Mouse (Mus musculus): Measurements from ENCODE around the gene Atg4d. TPM values are rescaled to one million over a fixed set of nuclear protein-coding genes. Genes with fewer than 3 reads are reported as not detected.
A peak's percentile ranks its signal among the peaks of the same experiment; 100 is the strongest.
"Not testable (repeated sequence)": the region's sequence is repeated elsewhere in the genome, so short reads cannot be mapped to it uniquely, and the experiment has no call there.

The Atg4d gene
- polyA plus RNA-seq, 1 experiment, result 10.8 TPM

DNA sequence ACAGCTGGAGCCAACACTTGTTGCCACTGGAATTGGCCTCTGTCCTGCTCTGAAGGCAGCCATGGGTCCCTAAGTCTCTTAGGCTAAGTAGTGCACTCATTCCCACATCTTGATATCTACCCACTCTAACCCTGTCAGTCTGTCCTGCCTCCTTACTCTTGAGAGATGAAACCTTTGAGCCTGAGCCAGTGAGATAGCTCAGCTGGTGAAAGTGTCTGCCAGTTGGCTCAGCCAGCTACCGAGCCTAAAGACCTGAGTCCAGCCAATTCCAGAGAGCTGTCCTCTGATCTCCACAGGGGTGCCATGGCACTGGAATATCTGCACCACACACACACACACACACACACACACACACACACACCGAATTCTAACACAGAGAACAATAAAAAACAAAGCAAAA, 14.6 kb upstream of the Atg4d start:
- no peak for TF ChIP-seq POLR2A (IDR thresholded peaks at IDR 0.05; ENCODE audit: borderline replicate concordance, low read depth, low read length)
- no peak for TF ChIP-seq CTCF (IDR thresholded peaks at IDR 0.05; ENCODE audit: low read depth, low read length)
- no peak overlapping the region for H3K4me3 ChIP-seq (ENCODE audit: insufficient read depth, low read length)
- no peaks in the 10 kb centered on the region for H3K4me1 ChIP-seq (ENCODE audit: control insufficient read depth, insufficient read depth, low read length)
- no peak overlapping the region for H3K27ac ChIP-seq (ENCODE audit: insufficient read depth, low read depth, low read length)

DNA sequence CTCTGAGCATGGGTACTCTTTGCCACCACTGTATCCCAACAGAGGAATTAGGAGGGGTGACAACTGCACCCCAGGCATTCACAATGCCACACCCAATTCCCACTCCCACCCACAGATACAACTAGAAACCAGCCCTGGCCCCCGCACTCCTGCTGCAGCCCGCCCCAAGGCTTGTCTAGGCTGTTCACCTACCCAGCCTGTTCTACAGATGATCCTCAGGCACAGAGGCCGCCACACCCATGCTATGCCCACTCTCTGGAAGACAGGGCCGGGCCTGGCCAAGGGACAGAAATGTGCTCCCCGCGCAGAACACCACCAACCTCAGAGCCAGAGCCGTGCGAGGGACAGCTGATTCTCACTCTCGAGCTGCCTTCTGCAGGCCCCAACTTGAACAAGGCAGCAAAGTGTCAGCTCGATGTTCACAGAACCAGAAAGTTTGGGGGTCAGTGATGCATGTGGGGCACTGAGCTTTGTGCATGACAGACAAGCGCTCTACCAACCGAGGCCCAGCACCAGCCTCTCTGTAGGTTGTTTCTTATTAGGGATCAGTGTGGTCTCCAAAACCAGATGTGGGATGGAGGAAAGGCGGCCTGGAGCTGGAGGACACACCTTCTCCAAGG, 13.9 kb upstream of the Atg4d start:
- TF ChIP-seq POLR2A (IDR thresholded peaks at IDR 0.05; ENCODE audit: borderline replicate concordance, low read depth, low read length), result no peak
- no peak for TF ChIP-seq CTCF (IDR thresholded peaks at IDR 0.05; ENCODE audit: low read depth, low read length)
- no peaks in the 10 kb centered on the region for H3K4me1 ChIP-seq (ENCODE audit: control insufficient read depth, insufficient read depth, low read length)
- H3K27ac ChIP-seq (ENCODE audit: insufficient read depth, low read depth, low read length), result no peak overlapping the region
- no peak overlapping the region for H3K4me3 ChIP-seq (ENCODE audit: insufficient read depth, low read length)

DNA sequence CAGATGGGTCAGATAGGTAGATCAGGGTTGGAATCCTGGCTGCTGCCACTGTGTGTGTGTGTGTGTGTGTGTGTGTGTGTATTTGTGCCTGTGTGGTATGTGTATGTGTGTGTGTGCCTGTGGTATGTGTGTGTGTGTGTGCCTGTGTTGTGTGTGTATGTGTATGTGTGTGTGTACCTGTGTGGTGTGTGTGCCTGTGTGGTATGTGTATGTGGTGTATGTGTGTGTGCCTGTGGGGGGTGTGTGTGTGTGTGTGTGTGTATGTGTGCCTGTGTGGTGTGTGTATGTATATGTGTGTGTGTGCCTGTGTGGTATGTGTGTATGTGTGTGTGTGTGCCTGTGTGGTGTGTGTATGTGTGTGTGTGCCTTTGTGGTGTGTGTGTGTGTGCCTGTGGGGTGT, 10.4 kb upstream of the Atg4d start:
- Histone ChIP-seq H3K27ac (ENCODE audit: insufficient read depth, low read depth, low read length) (no peak overlapping the region), H3K4me3 (ENCODE audit: insufficient read depth, low read length) (no peak overlapping the region), H3K4me1 (ENCODE audit: control insufficient read depth, insufficient read depth, low read length) (peaks cover 3% of the 10 kb centered on the region)
- TF ChIP-seq POLR2A (IDR thresholded peaks at IDR 0.05; ENCODE audit: borderline replicate concordance, low read depth, low read length) (no peak), CTCF (IDR thresholded peaks at IDR 0.05; ENCODE audit: low read depth, low read length) (no peak)

DNA sequence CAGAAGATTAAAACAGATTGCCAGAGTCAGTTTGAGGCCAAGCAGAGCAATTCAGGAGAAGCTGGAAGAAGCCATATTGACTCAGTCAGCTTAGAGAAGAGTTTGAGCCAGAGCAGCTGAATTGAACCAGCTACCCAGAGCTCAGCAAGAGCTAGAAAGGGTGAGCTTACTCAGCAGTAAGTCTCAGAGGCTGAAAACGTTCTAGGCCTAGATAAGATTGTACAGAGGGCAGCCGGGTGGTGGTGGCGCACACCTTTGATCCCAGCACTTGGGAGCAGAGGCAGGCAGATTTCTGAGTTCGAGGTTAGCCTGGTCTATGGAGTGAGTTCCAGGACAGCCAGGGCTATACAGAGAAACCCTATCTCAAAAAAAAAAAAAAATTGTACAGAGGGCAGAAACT, 8.7 kb upstream of the Atg4d start:
- not testable (repeated sequence) for H3K4me3 ChIP-seq (ENCODE audit: insufficient read depth, low read length)
- peaks cover 17% of the 10 kb centered on the region for H3K4me1 ChIP-seq (ENCODE audit: control insufficient read depth, insufficient read depth, low read length)

DNA sequence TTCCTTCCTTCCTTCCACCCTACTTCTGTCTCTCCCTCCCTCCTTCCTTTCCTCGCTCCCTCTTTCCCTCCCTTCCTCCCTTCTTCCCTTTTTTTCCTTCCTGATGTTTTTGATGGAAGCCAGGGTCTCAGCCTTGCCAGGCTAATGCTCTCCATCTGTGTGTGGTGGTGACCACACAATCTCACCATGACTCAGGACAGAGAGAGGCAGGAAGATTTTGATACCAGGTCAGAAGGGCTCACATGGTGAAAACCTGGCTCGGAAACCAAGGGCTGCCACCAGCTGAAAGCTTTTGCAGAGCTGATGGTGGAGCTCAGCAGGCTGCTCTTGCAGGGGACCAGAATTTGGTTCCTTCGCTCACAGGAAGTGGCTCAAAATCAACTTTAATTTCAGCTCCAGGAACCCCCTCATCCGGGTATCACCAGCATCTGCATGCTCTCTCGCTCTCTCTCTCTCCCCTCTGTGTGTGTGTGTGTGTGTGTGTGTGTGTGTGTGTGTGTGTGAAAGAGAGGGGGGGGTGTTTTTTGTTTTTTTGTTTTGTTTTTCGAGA, 4.5 kb upstream of the Atg4d start:
- Histone ChIP-seq H3K4me3 (ENCODE audit: insufficient read depth, low read length) (no peak overlapping the region), H3K4me1 (ENCODE audit: control insufficient read depth, insufficient read depth, low read length) (peaks cover 29% of the 10 kb centered on the region), H3K27ac (ENCODE audit: insufficient read depth, low read depth, low read length) (no peak overlapping the region)
- TF ChIP-seq CTCF (IDR thresholded peaks at IDR 0.05; ENCODE audit: low read depth, low read length), result no peak
- TF ChIP-seq POLR2A (IDR thresholded peaks at IDR 0.05; ENCODE audit: borderline replicate concordance, low read depth, low read length), result no peak

More for the DNA sequence above, 8.7 kb upstream of the Atg4d start:
- H3K27ac ChIP-seq (ENCODE audit: insufficient read depth, low read depth, low read length), result not testable (repeated sequence)

DNA sequence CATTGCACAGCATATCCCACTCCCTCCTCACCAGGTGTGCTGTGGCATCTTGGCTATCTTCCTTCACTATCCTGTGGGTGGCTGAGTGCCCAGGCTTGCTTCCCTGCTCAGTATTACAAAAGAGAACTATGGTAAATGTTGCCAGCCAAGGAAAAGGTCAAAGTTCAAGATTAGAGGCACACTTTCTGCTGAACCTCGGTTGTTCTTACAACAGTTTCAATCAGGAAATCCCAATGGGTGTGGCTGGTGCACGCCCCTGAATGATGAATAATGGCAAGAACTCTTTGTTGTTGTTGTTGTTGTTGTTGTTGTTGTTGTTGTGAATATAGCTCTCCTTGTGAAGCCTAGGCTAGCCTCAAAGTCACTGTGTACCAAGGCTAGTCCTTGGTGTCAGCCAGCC, 3.3 kb upstream of the Atg4d start:
- TF ChIP-seq POLR2A (IDR thresholded peaks at IDR 0.05; ENCODE audit: borderline replicate concordance, low read depth, low read length) (no peak), CTCF (IDR thresholded peaks at IDR 0.05; ENCODE audit: low read depth, low read length) (no peak)
- Histone ChIP-seq H3K4me3 (ENCODE audit: insufficient read depth, low read length) (no peak overlapping the region), H3K4me1 (ENCODE audit: control insufficient read depth, insufficient read depth, low read length) (peaks cover 34% of the 10 kb centered on the region), H3K27ac (ENCODE audit: insufficient read depth, low read depth, low read length) (0 out of 2 replicates have a peak overlapping the region, but pooled peaks have one; percentile 1)

DNA sequence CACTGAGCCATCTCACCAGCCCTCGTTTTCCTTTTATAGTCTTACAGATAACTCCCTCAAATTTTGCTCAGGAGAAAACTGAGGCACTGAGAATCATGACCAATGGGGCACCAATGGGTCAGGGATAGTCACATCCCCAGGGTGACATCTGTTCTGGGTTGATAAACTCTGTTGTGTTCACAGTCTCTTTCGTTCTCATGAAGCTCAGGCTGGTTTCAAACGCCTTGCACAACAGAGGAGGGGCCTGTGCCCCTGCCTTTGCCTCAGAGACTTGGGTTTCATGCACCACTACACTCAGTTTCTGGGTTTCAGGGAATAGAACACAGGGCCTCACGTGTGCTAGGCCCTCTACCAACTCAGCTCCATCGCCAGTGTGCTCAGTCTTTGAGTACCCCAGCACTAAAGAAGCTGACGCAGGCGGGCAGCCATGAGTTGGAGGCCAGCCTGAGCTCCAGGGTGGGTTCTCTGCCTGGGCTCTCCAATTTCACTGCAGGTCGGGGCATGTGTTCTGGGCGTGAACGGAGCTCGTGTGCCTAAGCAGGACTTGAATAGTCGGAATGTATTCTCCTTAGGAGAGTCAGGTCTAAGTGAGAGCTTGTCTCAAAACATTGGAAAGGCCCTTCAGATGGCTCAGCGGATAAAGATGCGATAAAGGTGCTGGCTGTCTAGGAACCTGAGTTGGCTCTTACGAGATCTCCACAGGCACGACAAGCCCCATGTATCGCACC, 657 bp upstream of the Atg4d start:
- no peak for TF ChIP-seq CTCF (IDR thresholded peaks at IDR 0.05; ENCODE audit: low read depth, low read length)
- TF ChIP-seq POLR2A (IDR thresholded peaks at IDR 0.05; ENCODE audit: borderline replicate concordance, low read depth, low read length), result no peak
- Histone ChIP-seq H3K4me3 (ENCODE audit: insufficient read depth, low read length) (peak overlapping the region; percentile 77), H3K4me1 (ENCODE audit: control insufficient read depth, insufficient read depth, low read length) (peaks cover 35% of the 10 kb centered on the region), H3K27ac (ENCODE audit: insufficient read depth, low read depth, low read length) (no peak overlapping the region)

DNA sequence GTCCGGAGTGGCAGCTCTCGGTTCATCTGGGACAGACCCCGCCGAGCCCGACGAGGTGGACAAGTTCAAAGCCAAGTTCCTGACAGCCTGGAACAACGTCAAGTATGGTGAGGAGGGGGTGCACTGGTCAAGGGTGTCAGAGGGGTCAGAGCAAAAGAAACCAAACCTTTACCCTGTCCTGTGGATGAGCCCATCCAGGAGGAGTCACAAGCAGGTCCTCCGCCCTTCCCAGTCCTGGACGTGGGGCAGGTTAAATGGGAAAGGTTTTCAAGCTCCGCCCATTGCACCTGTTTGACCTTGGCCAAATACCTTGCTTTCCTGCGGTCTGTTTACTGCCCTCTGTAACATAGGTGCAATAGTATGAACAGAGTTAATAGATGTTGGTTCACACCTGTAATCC, 518 bp downstream of the Atg4d start:
- H3K4me1 ChIP-seq (ENCODE audit: control insufficient read depth, insufficient read depth, low read length), result peaks cover 23% of the 10 kb centered on the region
- H3K27ac ChIP-seq (ENCODE audit: insufficient read depth, low read depth, low read length), result 0 out of 2 replicates have a peak overlapping the region, but pooled peaks have one; percentile 8
- no peak for TF ChIP-seq POLR2A (IDR thresholded peaks at IDR 0.05; ENCODE audit: borderline replicate concordance, low read depth, low read length)
- no peak for TF ChIP-seq CTCF (IDR thresholded peaks at IDR 0.05; ENCODE audit: low read depth, low read length)
- peak overlapping the region; percentile 77 for H3K4me3 ChIP-seq (ENCODE audit: insufficient read depth, low read length)

DNA sequence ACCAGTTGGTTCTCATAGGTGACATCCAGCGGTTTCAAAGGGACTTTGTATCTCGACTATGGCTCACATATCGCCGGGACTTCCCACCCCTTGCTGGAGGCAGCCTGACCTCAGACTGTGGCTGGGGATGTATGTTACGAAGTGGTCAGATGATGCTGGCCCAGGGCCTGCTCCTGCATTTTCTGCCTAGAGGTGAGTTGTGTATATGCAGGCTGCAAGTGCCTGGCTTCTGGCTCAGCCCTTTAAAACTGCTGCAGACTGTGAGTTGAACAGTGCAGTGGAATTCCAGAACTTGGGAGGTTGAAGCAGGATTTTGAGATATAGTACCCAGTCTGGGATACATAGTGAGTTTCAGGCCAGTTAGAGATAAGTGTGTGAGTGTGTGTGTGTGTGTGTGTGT, 1.8 kb downstream of the Atg4d start:
- no peak overlapping the region for H3K4me3 ChIP-seq (ENCODE audit: insufficient read depth, low read length)
- no peak for TF ChIP-seq POLR2A (IDR thresholded peaks at IDR 0.05; ENCODE audit: borderline replicate concordance, low read depth, low read length)
- H3K27ac ChIP-seq (ENCODE audit: insufficient read depth, low read depth, low read length), result no peak overlapping the region
- peaks cover 14% of the 10 kb centered on the region for H3K4me1 ChIP-seq (ENCODE audit: control insufficient read depth, insufficient read depth, low read length)

DNA sequence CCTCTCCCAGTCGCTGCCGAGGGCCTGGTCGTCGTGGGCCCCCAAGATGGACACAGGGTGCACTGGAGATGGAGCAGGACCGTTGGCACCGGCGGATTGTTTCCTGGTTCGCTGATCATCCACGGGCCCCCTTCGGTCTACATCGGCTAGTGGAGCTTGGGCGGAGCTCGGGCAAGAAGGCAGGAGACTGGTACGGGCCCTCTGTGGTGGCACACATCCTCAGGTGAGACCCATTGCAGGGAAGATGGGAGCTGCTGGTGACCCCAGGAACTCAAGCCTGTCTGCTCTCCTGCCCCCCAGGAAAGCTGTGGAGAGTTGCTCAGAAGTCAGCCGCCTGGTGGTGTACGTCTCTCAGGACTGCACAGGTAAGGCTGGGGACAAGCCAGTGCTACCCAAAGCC, 3.2 kb downstream of the Atg4d start:
- no peak for TF ChIP-seq CTCF (IDR thresholded peaks at IDR 0.05; ENCODE audit: low read depth, low read length)
- Histone ChIP-seq H3K4me3 (ENCODE audit: insufficient read depth, low read length) (no peak overlapping the region), H3K27ac (ENCODE audit: insufficient read depth, low read depth, low read length) (no peak overlapping the region), H3K4me1 (ENCODE audit: control insufficient read depth, insufficient read depth, low read length) (peaks cover 12% of the 10 kb centered on the region)

DNA sequence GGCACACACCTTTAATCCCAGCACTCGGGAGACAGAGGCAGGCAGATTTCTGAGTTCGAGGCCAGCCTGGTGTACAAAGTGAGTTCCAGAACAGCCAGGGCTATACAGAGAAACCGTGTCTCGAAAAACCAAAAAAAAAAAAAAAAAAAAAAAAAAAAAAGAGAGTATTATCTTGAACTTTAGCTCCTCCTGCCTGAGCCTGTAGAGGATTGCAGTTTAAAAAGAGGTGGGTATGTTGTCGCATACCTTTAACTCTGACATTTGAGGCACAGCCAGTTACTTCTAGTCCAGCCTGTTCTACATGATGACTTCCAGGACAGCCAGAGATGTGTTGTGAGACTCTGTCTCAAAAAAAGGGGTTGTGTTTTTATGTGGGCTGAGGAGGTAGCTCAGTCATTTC, 4.5 kb downstream of the Atg4d start:
- not testable (repeated sequence) for H3K4me3 ChIP-seq (ENCODE audit: insufficient read depth, low read length); H3K4me1 ChIP-seq (ENCODE audit: control insufficient read depth, insufficient read depth, low read length); H3K27ac ChIP-seq (ENCODE audit: insufficient read depth, low read depth, low read length)
